19 mouse cellular contexts compared by ENCODE assay signal in the genomic region with DNA sequence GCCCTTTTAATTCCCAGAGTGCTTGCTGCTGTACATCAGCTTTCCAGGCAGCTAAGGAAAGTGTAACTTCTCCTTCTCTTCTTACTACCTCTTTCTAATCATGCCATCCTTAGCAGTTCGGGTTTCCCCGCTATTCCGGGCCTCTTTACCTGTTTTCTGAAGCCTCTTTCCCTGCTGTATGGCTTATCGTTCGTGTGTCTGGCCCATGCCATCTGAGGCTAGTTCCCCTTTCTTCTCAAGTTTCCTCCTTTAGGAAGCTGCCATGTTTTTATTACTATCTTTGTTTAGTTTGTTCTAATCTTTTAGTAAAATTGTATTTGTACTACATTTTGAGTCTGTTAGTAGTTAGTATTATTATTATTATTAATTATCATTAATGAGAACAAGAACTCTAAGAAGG. TPM values are rescaled to one million over a fixed set of nuclear protein-coding genes. Genes with fewer than 3 reads are reported as not detected.
DNase-seq lines count a peak whose midpoint lies in the region; ATAC-seq lines count a peak whose summit lies in the region.
"Had no signal": no experiment of that assay in that cellular context is flagged by ENCODE, and none has a peak within 500 bp of the region (broad histone marks: within the 10 kb centered on the region; RNA-seq: fewer than 3 reads in every experiment).

No protein-coding gene starts in this region.

- intact Hi-C loops in heart, postnatal 14 days (cut with DNase I): no loop called here

- DNase-seq in heart, adult 11 months: peak; percentile 59
- DNase-seq in heart, postnatal 14 days: no peak
- peak; percentile 75 for DNase-seq in MEL-GATA-1-ER (ENCODE audit: extremely low read depth, low read depth)
- no peak for DNase-seq in thymus, adult 18-20 months
- no peak for DNase-seq in kidney, postnatal 36 days
- DNase-seq: adrenal gland, adult 2 months; adrenal gland, postnatal 10 days; adrenal gland, postnatal 25 days; B cell, adult 2 months; cerebellum, adult 11-12 months; cerebellum, adult 2 months; cerebellum, adult 9-10 months; cerebellum, postnatal 10 days; cerebellum, postnatal 25 days; forebrain, postnatal 0 days had no signal

- 0 out of 2 replicates have a peak, but pooled peaks have one; percentile 23 for ATAC-seq in common myeloid progenitor, adult 5-6 weeks (replicated peaks; ENCODE audit: low read depth, poor library complexity, severe bottlenecking)
- ATAC-seq: CD4-positive, CD25-positive, alpha-beta regulatory T cell, adult 4 months; forebrain, embryonic 13.5 days; forebrain, embryonic 15.5 days; forebrain, postnatal 0 days had no signal

RNA-seq across cellular contexts. Expression of a gene that starts 17.3 kb away (rescaled TPM):
- 1 to 10 TPM; 6.8 to 8.2 TPM for total RNA-seq in heart, postnatal 14 days (2021)
- total RNA-seq in common myeloid progenitor, adult 5-6 weeks (2017): not detected in 2 replicates

Comparison
In these comparisons a context has a peak if more than half of its experiments do, and no peak if none do; other contexts are left out.
1. DNase-seq: peak in heart, adult 11 months (single experiment) and MEL-GATA-1-ER (single experiment); none in heart, postnatal 14 days (0 of 2), thymus, adult 18-20 months (0 of 2) and kidney, postnatal 36 days (0 of 2).